Mouse (Mus musculus) brain, embryonic 14.5 days (tissue): Measurements from ENCODE around the gene Slc22a21.

ENCODE experiments used
- CTCF ChIP-seq: fragments of 200-500 bp; IDR thresholded peaks from 2 replicates; pipeline ENCODE4 v1.5.1; 2012; ENCODE audit warnings: inconsistent platforms, mild to moderate bottlenecking, moderate library complexity, borderline replicate concordance; ENCODE audit not compliant: insufficient read depth, insufficient read length; ENCODE audit errors: extremely low read depth
- POLR2A ChIP-seq: fragments of 200-500 bp; IDR thresholded peaks from 2 replicates; pipeline ENCODE4 v1.6.1; 2012; ENCODE audit warnings: mild to moderate bottlenecking, inconsistent platforms, borderline replicate concordance; ENCODE audit not compliant: poor library complexity, insufficient read depth, insufficient read length, severe bottlenecking; ENCODE audit errors: extremely low read depth

DNA sequence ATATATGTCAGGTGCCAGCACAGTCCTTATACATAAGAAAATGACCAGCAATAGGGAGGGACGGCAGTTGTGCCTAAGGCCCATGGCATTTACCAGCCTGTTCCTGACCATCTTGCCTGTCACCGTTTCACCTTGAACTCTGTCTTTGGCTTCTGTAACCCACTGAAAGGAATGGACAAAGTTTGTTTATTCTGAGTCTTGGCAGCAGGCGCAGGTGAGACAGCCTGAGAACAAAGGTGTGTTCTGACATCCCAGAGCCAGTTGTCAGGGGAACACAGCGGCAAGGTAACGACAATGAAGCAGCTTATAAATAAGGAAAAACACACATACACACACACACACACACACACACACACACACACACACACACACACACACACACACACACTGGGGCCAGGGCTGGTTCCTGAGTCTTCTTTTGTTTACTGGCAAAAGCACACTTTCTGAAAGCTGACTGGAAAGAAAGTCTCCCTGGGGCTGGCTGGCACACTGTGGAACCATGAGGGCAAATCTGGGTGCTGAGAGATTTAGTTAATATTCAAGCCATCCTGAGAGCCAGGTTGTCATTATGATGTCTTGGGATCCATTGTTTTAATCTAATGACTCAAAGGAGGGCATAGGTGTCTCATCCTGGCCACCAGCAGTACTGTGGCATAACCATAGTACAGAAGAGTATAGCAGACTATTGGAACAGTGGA, 41.4 kb upstream of the Slc22a21 start:
- TF ChIP-seq POLR2A (no peak), CTCF (no peak)
